Mouse (Mus musculus) kidney, embryonic 14.5 days (tissue): Measurements from ENCODE around the gene Kdm1b. TPM values are rescaled to one million over a fixed set of nuclear protein-coding genes. Genes with fewer than 3 reads are reported as not detected.

Experiments
- ATAC-seq: fragments of 200-750 bp; cut with Nextera tagmentation; 2 replicates; pipeline ENCODE4 v1.8.0; 2017; ENCODE audit warnings: moderate number of reproducible peaks, mild to moderate bottlenecking, moderate TSS enrichment, moderate library complexity; ENCODE audit not compliant: low FRiP score, low TSS enrichment
- H3K27ac ChIP-seq: fragments of 300-500 bp; sonication (generic); 2 replicates; pipeline ENCODE4 v1.5.1; 2014; ENCODE audit warnings: low read depth, mild to moderate bottlenecking, low read length, moderate library complexity, mixed read lengths
- H3K27me3 ChIP-seq: fragments of 300-500 bp; sonication (generic); 2 replicates; pipeline ENCODE4 v1.6.1; 2014; ENCODE audit warnings: mild to moderate bottlenecking, low read length; ENCODE audit not compliant: control insufficient read depth, insufficient read depth
- H3K36me3 ChIP-seq: fragments of 300-500 bp; sonication (generic); 2 replicates; pipeline ENCODE4 v1.6.1; 2014; ENCODE audit warnings: low read length, mixed read lengths; ENCODE audit not compliant: control insufficient read depth, insufficient read depth
- H3K4me1 ChIP-seq: fragments of 300-500 bp; sonication (generic); 2 replicates; pipeline ENCODE4 v1.6.1; 2014; ENCODE audit warnings: low read length, mixed read lengths; ENCODE audit not compliant: control insufficient read depth, insufficient read depth
- H3K4me2 ChIP-seq: fragments of 300-500 bp; sonication (generic); replicated peaks from 2 replicates; pipeline ENCODE4 v1.6.1; 2014; ENCODE audit warnings: low read depth, mild to moderate bottlenecking, low read length
- H3K4me3 ChIP-seq: fragments of 300-500 bp; sonication (generic); 2 replicates; pipeline ENCODE4 v1.5.1; 2014; ENCODE audit warnings: mild to moderate bottlenecking, low read length
- H3K9ac ChIP-seq: fragments of 300-500 bp; sonication (generic); 2 replicates; pipeline ENCODE4 v1.6.1; 2014; ENCODE audit warnings: low read depth, mild to moderate bottlenecking, low read length, moderate library complexity
- H3K9me3 ChIP-seq: fragments of 300-500 bp; sonication (generic); 2 replicates; pipeline ENCODE4 v1.6.1; 2016; ENCODE audit warnings: low read length; ENCODE audit not compliant: control insufficient read depth
- WGBS: fragments of 180-500 bp; shearing (Covaris S2); extraction: QIAGEN DNeasy Blood & Tissue Kit; methylation state at CpG from one replicate; pipeline ENCODE4 v1.1.7; 2014; 5-methylcytosine and 5-hydroxymethylcytosine counted together
- polyA plus RNA-seq: library from polyadenylated mRNA; unstranded; fragments of >200 nt; fragmentation: Nextera tagmentation; extraction: Ambion mirVana; gene quantifications from 2 replicates; pipeline ENCODE4 v1.2.1, GENCODE M21; 2014

The Kdm1b gene
- polyA plus RNA-seq: 8.6 and 12.1 TPM in 2 replicates

- ATAC-seq: peak; percentile 98
- Histone ChIP-seq H3K27me3 (no peaks in the 10 kb centered on the region), H3K36me3 (no peaks in the 10 kb centered on the region), H3K27ac (peak within 1 kb of the TSS; percentile 42; the same call in 1 of the 2 replicates), H3K4me3 (peak within 1 kb of the TSS; percentile 83), H3K9ac (peak within 1 kb of the TSS; percentile 75), H3K4me1 (peaks cover 6% of the 10 kb centered on the region; the same call in 1 of the 2 replicates), H3K9me3 (no peaks in the 10 kb centered on the region), H3K4me2 (peak within 1 kb of the TSS; percentile 99)
- WGBS: under 1% methylated on average over 47 of the region's 48 CpGs
These were observed at the start of gene Kdm1b for GRCm38 (mm10) chr13:47043030-47043680. Kdm1b (plus strand) TSS chr13:47043499.

- 65% methylated on average over 4 of the region's 4 CpGs for WGBS
- Histone ChIP-seq H3K4me1 (no peaks in the 10 kb centered on the region), H3K4me2 (no peak overlapping the region), H3K36me3 (no peaks in the 10 kb centered on the region), H3K27me3 (no peaks in the 10 kb centered on the region), H3K9ac (no peak overlapping the region), H3K4me3 (no peak overlapping the region), H3K27ac (no peak overlapping the region), H3K9me3 (no peaks in the 10 kb centered on the region)
- no peak for ATAC-seq
These were observed 45.9 kb upstream of the Kdm1b start for GRCm38 (mm10) chr13:46997355-46997754.

- Histone ChIP-seq H3K9me3 (no peaks in the 10 kb centered on the region), H3K4me3 (no peak overlapping the region), H3K4me1 (no peaks in the 10 kb centered on the region), H3K27ac (no peak overlapping the region), H3K36me3 (no peaks in the 10 kb centered on the region), H3K27me3 (no peaks in the 10 kb centered on the region), H3K9ac (no peak overlapping the region), H3K4me2 (no peak overlapping the region)
- 60% methylated on average over 5 of the region's 5 CpGs for whole genome bisulfite sequencing
- ATAC-seq: no peak
These were observed 43.8 kb upstream of the Kdm1b start for GRCm38 (mm10) chr13:46999498-46999897.

GRCm38 (mm10) chr13:47001590-47001989 is 41.7 kb upstream of the Kdm1b start:
- no peak overlapping the region for H3K4me2 ChIP-seq
- H3K9ac ChIP-seq: no peak overlapping the region
- H3K27ac ChIP-seq: no peak overlapping the region
- WGBS: 87% methylated on average over 4 of the region's 4 CpGs
- no peaks in the 10 kb centered on the region for H3K27me3 ChIP-seq
- no peaks in the 10 kb centered on the region for H3K9me3 ChIP-seq
- H3K4me3 ChIP-seq: no peak overlapping the region
- no peaks in the 10 kb centered on the region for H3K4me1 ChIP-seq
- no peaks in the 10 kb centered on the region for H3K36me3 ChIP-seq
- ATAC-seq: no peak

- no peaks in the 10 kb centered on the region for H3K36me3 ChIP-seq
- H3K9ac ChIP-seq: no peak overlapping the region
- peak overlapping the region; percentile 52 for H3K4me3 ChIP-seq
- H3K27me3 ChIP-seq: no peaks in the 10 kb centered on the region; the same call in 1 of the 2 replicates
- H3K27ac ChIP-seq: no peak overlapping the region
- H3K4me2 ChIP-seq: peak overlapping the region; percentile 96
- WGBS: 61% methylated on average over 10 of the region's 10 CpGs
- H3K4me1 ChIP-seq: no peaks in the 10 kb centered on the region
- ATAC-seq: 0 out of 2 replicates have a peak, but pooled peaks have one; percentile 8
- H3K9me3 ChIP-seq: peaks cover 22% of the 10 kb centered on the region
These were observed 29.6 kb upstream of the Kdm1b start for GRCm38 (mm10) chr13:47013740-47014139.

GRCm38 (mm10) chr13:47014334-47015194 is 28.7 kb upstream of the Kdm1b start, which contains the start of gene Nhlrc1:
Nhlrc1 (minus strand) TSS chr13:47014850.
- ATAC-seq: peak; percentile 68
- Histone ChIP-seq H3K27me3 (no peaks in the 10 kb centered on the region; the same call in 1 of the 2 replicates), H3K9me3 (peaks cover 22% of the 10 kb centered on the region), H3K4me3 (peak within 1 kb of the TSS; percentile 52), H3K36me3 (no peaks in the 10 kb centered on the region), H3K4me1 (no peaks in the 10 kb centered on the region), H3K4me2 (peak within 1 kb of the TSS; percentile 96), H3K9ac (peak within 1 kb of the TSS; percentile 20), H3K27ac (no peak within 1 kb of the TSS)
- WGBS: 2% methylated on average over 71 of the region's 73 CpGs

GRCm38 (mm10) chr13:47015195-47015501 is 28.2 kb upstream of the Kdm1b start:
- peak overlapping the region; percentile 52; the same call in 1 of the 2 replicates for H3K4me3 ChIP-seq

GRCm38 (mm10) chr13:47017259-47017658 is 26.0 kb upstream of the Kdm1b start:
- H3K4me1 ChIP-seq: no peaks in the 10 kb centered on the region
- H3K36me3 ChIP-seq: no peaks in the 10 kb centered on the region
- 38% methylated on average over 5 of the region's 5 CpGs for WGBS
- H3K4me2 ChIP-seq: no peak overlapping the region
- no peaks in the 10 kb centered on the region; the same call in 1 of the 2 replicates for H3K27me3 ChIP-seq
- H3K9ac ChIP-seq: no peak overlapping the region
- no peak overlapping the region for H3K27ac ChIP-seq
- H3K4me3 ChIP-seq: no peak overlapping the region
- H3K9me3 ChIP-seq: 0 out of 2 replicates have a peak, but pooled peaks cover 4% of the 10 kb centered on the region
- ATAC-seq: peak; percentile 77

More at GRCm38 (mm10) chr13:47015195-47015501, 28.2 kb upstream of the Kdm1b start:
- Histone ChIP-seq H3K4me1 (no peaks in the 10 kb centered on the region), H3K9me3 (peaks cover 17% of the 10 kb centered on the region), H3K9ac (no peak overlapping the region), H3K4me2 (peak overlapping the region; percentile 96), H3K27ac (no peak overlapping the region), H3K36me3 (no peaks in the 10 kb centered on the region), H3K27me3 (no peaks in the 10 kb centered on the region; the same call in 1 of the 2 replicates)
- 53% methylated on average over 5 of the region's 5 CpGs for WGBS
- ATAC-seq: no peak

GRCm38 (mm10) chr13:47019774-47020173 is 23.5 kb upstream of the Kdm1b start:
- ATAC-seq: no peak
- WGBS: 86% methylated on average over 7 of the region's 7 CpGs
- no peak overlapping the region for H3K4me2 ChIP-seq
- H3K27me3 ChIP-seq: no peaks in the 10 kb centered on the region
- H3K4me3 ChIP-seq: no peak overlapping the region
- H3K27ac ChIP-seq: no peak overlapping the region
- no peaks in the 10 kb centered on the region for H3K4me1 ChIP-seq
- no peaks in the 10 kb centered on the region for H3K9me3 ChIP-seq
- no peaks in the 10 kb centered on the region for H3K36me3 ChIP-seq
- no peak overlapping the region for H3K9ac ChIP-seq
